Mouse (Mus musculus) lung, postnatal 0 days (tissue): ENCODE measurements around the gene Cdca5. TPM values are rescaled to one million over a fixed set of nuclear protein-coding genes. Genes with fewer than 3 reads are reported as not detected.
"Not testable (repeated sequence)": the region's sequence is repeated elsewhere in the genome, so short reads cannot be mapped to it uniquely, and the experiment has no call there.

Experiments
- ATAC-seq: fragments of 200-750 bp; cut with Nextera tagmentation; 2 replicates; pipeline ENCODE4 v1.8.0; 2017; ENCODE audit warnings: moderate library complexity
- DNase-seq: peaks from one replicate; pipeline ENCODE4 v3.0.0-alpha.2; 2016; ENCODE audit warnings: low spot score
- H3K27ac ChIP-seq: fragments of 300-500 bp; sonication (generic); 2 replicates; pipeline ENCODE4 v1.5.1; 2014; ENCODE audit warnings: antibody characterized with exemption, mild to moderate bottlenecking, low read length, mixed read lengths
- H3K27me3 ChIP-seq: fragments of 300-500 bp; sonication (generic); replicated peaks from 2 replicates; pipeline ENCODE4 v1.6.1; 2014; ENCODE audit warnings: low read length, mixed read lengths; ENCODE audit not compliant: insufficient read depth
- H3K36me3 ChIP-seq: fragments of 300-500 bp; sonication (generic); 2 replicates; pipeline ENCODE4 v1.6.1; 2014; ENCODE audit warnings: low read length, mixed read lengths; ENCODE audit not compliant: insufficient read depth
- H3K4me1 ChIP-seq: fragments of 300-500 bp; sonication (generic); 2 replicates; pipeline ENCODE4 v1.6.1; 2014; ENCODE audit warnings: antibody characterized with exemption, low read depth, low read length, mixed read lengths; ENCODE audit not compliant: insufficient read depth
- H3K4me2 ChIP-seq: fragments of 300-500 bp; sonication (generic); replicated peaks from 2 replicates; pipeline ENCODE4 v1.6.1; 2014; ENCODE audit warnings: low read depth, mild to moderate bottlenecking, low read length, moderate library complexity, mixed read lengths
- H3K4me3 ChIP-seq: fragments of 300-500 bp; sonication (generic); 2 replicates; pipeline ENCODE4 v1.5.1; 2014; ENCODE audit warnings: low read depth, low read length
- H3K9ac ChIP-seq: fragments of 300-500 bp; sonication (generic); replicated peaks from 2 replicates; pipeline ENCODE4 v1.6.1; 2014; ENCODE audit warnings: low read depth, mild to moderate bottlenecking
- H3K9me3 ChIP-seq: fragments of 300-500 bp; sonication (generic); 2 replicates; pipeline ENCODE4 v1.6.1; 2016; ENCODE audit warnings: low read length, mixed read lengths
- CTCF ChIP-seq: IDR thresholded peaks from 2 replicates; pipeline ENCODE4 v1.5.1; 2016; ENCODE audit warnings: antibody characterized with exemption, mild to moderate bottlenecking
- EP300 ChIP-seq: IDR thresholded peaks from 2 replicates; pipeline ENCODE4 v1.6.1; 2016; ENCODE audit warnings: antibody characterized with exemption, mild to moderate bottlenecking, control low read depth
- WGBS: fragments of 180-500 bp; shearing (Covaris S2); extraction: QIAGEN DNeasy Blood & Tissue Kit; methylation state at CpG from one replicate; pipeline ENCODE4 v1.1.7; 2014; 5-methylcytosine and 5-hydroxymethylcytosine counted together
- polyA plus RNA-seq: library from polyadenylated mRNA; unstranded; fragments of >200 nt; fragmentation: Nextera tagmentation; extraction: Ambion mirVana; gene quantifications from 2 replicates; pipeline ENCODE4 v1.2.1, GENCODE M21; 2015

The Cdca5 gene
- polyA plus RNA-seq, 1 experiment from 2014 or later: 2.8 TPM

GRCm38 (mm10) chr19:6044102-6044501, 40.7 kb upstream of the Cdca5 start:
- not testable (repeated sequence) for H3K9me3 ChIP-seq, H3K4me1 ChIP-seq, ATAC-seq, H3K4me2 ChIP-seq, H3K27me3 ChIP-seq, H3K9ac ChIP-seq, H3K36me3 ChIP-seq, H3K27ac ChIP-seq, H3K4me3 ChIP-seq
- peak; percentile 70 for TF ChIP-seq CTCF
- peak; percentile 90 for DNase-seq
- 21% methylated on average over 4 of the region's 4 CpGs for WGBS

GRCm38 (mm10) chr19:6045366-6046293, 39.2 kb upstream of the Cdca5 start:
- Histone ChIP-seq H3K27ac (peak overlapping the region; percentile 98), H3K4me1 (peaks cover 6% of the 10 kb centered on the region; the same call in 1 of the 2 replicates), H3K27me3 (no peaks in the 10 kb centered on the region), H3K9ac (peak overlapping the region; percentile 63), H3K9me3 (no peaks in the 10 kb centered on the region), H3K36me3 (peaks cover 12% of the 10 kb centered on the region; the same call in 1 of the 2 replicates), H3K4me3 (peak overlapping the region; percentile 93), H3K4me2 (peak overlapping the region; percentile 92)
- WGBS: 13% methylated on average over 20 of the region's 20 CpGs
- TF ChIP-seq CTCF: peak; percentile 39
- no peak for TF ChIP-seq EP300
- ATAC-seq (peak; percentile 31), DNase-seq (peak; percentile 71)

- peak within 1 kb of the TSS; percentile 92 for H3K4me2 ChIP-seq
- peaks cover 6% of the 10 kb centered on the region; the same call in 1 of the 2 replicates for H3K4me1 ChIP-seq
- H3K27ac ChIP-seq: peak within 1 kb of the TSS; percentile 98
- ATAC-seq (peak; percentile 93), DNase-seq (peak; percentile 98)
- H3K4me3 ChIP-seq: peak within 1 kb of the TSS; percentile 93
- TF ChIP-seq CTCF: no peak; the same call in 1 of the 2 replicates
- TF ChIP-seq EP300: peak; percentile 77; the same call in 1 of the 2 replicates
- H3K9me3 ChIP-seq: no peaks in the 10 kb centered on the region
- H3K9ac ChIP-seq: peak within 1 kb of the TSS; percentile 87
- no peaks in the 10 kb centered on the region for H3K27me3 ChIP-seq
- H3K36me3 ChIP-seq: peaks cover 21% of the 10 kb centered on the region
- WGBS: under 1% methylated on average over 59 of the region's 65 CpGs
Measured at GRCm38 (mm10) chr19:6046294-6047153, 38.3 kb upstream of the Cdca5 start, which contains the start of gene Syvn1. Gene Syvn1 (plus strand): TSS chr19:6046576.

- Histone ChIP-seq H3K36me3 (peaks cover 29% of the 10 kb centered on the region), H3K4me3 (peak overlapping the region; percentile 93), H3K9ac (peak overlapping the region; percentile 87), H3K4me1 (peaks cover 6% of the 10 kb centered on the region; the same call in 1 of the 2 replicates), H3K27ac (peak overlapping the region; percentile 98), H3K27me3 (no peaks in the 10 kb centered on the region), H3K9me3 (no peaks in the 10 kb centered on the region), H3K4me2 (peak overlapping the region; percentile 92)
- TF ChIP-seq CTCF: peak; percentile 34; the same call in 1 of the 2 replicates
- no peak for TF ChIP-seq EP300
- ATAC-seq (peak; percentile 15), DNase-seq (no peak)
- 1% methylated on average over 38 of the region's 44 CpGs for WGBS
Measured at GRCm38 (mm10) chr19:6047154-6047898, 37.5 kb upstream of the Cdca5 start.

GRCm38 (mm10) chr19:6047899-6048166, 37.0 kb upstream of the Cdca5 start:
- no peak overlapping the region for H3K27ac ChIP-seq
- H3K4me2 ChIP-seq: peak overlapping the region; percentile 92
- no peaks in the 10 kb centered on the region for H3K27me3 ChIP-seq
- TF ChIP-seq CTCF: no peak
- TF ChIP-seq EP300: no peak
- H3K9ac ChIP-seq: 0 out of 2 replicates have a peak overlapping the region, but pooled peaks have one; percentile 87
- H3K36me3 ChIP-seq: peaks cover 34% of the 10 kb centered on the region
- H3K4me3 ChIP-seq: peak overlapping the region; percentile 93; the same call in 1 of the 2 replicates
- H3K4me1 ChIP-seq: peaks cover 6% of the 10 kb centered on the region; the same call in 1 of the 2 replicates
- no peaks in the 10 kb centered on the region for H3K9me3 ChIP-seq
- WGBS: 77% methylated on average over 8 of the region's 8 CpGs
- no peak for ATAC-seq
- no peak for DNase-seq
